Mouse (Mus musculus) adrenal gland, postnatal 14 days (tissue): ENCODE results near the gene Mycbp. TPM values are rescaled to one million over a fixed set of nuclear protein-coding genes. Genes with fewer than 3 reads are reported as not detected.
A peak's percentile ranks its signal among the peaks of the same experiment; 100 is the strongest.

Experiments used
- DNase-seq: peaks from one replicate; pipeline ENCODE4 v3.0.0; 2021; ENCODE audit warnings: mixed read lengths
- long read RNA-seq, 2 experiments: library from polyadenylated mRNA; stranded (forward); transcript quantifications; one replicate each; pipeline ENCODE4 v2.0.0; 2021
- total RNA-seq: library from RNA; stranded (reverse); gene quantifications from 2 replicates; pipeline ENCODE4 v1.2.3, GENCODE M21; 2021

The Mycbp gene
- total RNA-seq: 44.8 and 45.6 TPM in 2 replicates
- long read RNA-seq, experiment 1, transcript Mycbp-201 (5 exons, 1,685 nt): major isoform, 60 of 70 reads
- long read RNA-seq, experiment 1, partial matches to known transcripts: 1 of 70 reads
- long read RNA-seq, experiment 1, other reads (novel, unspliced or antisense): 4 of 70 reads
- long read RNA-seq, experiment 2, transcript Mycbp-201 (5 exons, 1,685 nt): major isoform, 55 of 59 reads
- long read RNA-seq, experiment 2, partial matches to known transcripts: 1 of 59 reads
- long read RNA-seq, experiment 2, other reads (novel, unspliced or antisense): 1 of 59 reads

DNA sequence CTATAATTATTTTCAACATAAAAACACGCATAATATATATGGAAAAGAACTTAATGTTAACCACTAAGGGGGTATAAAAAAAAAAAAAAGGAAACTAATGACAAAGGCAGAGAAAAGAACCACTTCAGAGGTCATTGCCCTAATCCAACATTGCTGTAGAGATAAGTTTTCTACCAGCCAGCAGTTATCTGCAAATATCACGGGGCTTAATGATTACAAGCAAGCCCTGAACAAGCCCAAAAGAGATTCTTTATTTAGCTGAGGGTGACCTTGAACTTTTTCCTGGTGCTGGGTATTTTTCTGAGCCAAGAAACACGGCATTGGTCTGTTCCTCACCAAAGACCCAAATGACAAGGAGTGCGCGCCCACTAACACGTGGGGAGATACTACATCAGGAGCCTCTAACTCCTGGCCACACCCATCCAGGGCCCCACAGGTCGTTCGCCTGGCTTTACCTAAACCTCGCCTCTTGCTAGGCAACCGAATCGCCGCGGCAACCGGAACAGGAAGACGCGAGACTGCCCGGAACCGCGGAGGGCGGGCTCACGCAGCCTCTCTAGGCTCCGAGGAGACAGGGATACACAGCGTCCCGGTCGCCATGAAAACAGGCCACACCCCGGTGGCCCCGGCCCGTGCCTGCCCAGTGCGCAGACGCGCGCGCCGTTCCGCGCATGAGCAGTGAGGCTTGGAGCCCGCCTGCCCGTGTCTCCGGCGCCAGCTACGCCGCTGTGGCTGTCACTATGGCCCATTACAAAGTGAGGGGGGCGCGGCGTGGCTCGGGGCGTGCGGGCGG is at the start of gene Mycbp:
Mycbp (plus strand) TSS at position 500 of the 793 bp plus-strand sequence.
- peak; percentile 100 for DNase-seq

DNA sequence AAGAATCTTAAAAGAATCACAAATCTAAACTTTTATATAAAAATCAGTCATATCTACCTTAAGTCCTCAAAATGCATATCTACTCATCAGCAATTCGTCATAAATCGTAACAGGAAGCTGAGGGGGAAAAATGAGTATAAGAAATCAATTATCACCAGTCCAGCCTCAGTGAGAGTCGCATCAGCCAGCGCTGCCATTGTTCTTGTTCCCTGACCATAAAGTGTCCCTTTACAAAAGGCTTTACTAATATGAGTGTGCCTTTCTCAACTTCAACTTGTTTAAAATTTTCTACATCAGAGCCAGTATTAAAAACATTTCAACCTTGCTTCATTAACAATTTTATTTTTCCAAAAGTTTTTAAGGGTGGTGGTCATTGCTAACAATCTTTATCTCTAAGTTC is 47.7 kb upstream of the Mycbp start:
- DNase-seq: no peak

DNA sequence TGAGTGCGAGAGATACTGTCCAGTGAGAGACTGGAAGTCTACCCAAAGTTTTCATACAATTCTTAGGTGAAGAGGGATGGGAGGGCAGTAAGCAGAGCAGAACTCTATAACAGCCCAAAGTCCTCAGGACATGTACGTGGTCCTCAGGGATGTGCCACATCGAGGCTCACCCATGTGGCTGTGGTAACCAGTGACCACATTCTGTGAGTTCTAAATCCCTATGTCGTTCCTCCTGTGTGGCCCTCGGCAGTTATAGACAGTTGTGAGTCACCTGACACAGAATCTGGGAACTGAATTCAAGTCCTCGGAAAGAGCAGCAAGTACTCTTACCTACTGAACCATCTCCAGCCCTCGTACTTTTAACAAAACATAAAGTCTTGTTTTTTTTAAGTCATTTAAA is 46.5 kb upstream of the Mycbp start:
- DNase-seq: no peak

DNA sequence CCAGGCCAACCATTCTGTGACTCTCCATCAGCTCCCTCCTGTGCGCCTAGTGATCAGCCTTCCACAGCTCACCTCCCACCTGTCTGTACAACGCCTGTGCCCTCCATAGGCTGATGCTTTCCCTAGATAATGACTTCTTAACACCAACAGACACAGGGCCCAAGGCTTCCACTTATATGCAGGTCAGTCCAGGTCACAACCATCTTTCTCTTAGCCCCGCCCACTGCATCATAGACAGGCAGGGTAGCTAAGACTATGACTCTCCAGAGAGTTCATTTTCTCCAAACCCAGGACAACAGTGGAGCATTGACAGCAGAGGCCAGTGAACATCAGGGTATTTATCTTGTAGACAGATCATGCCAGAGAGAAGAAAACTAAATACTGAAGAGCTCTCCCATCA is 45.3 kb upstream of the Mycbp start, which contains the start of gene 4933427I04Rik:
4933427I04Rik (plus strand) TSS at position 301 of the 400 bp plus-strand sequence.
- no peak for DNase-seq

DNA sequence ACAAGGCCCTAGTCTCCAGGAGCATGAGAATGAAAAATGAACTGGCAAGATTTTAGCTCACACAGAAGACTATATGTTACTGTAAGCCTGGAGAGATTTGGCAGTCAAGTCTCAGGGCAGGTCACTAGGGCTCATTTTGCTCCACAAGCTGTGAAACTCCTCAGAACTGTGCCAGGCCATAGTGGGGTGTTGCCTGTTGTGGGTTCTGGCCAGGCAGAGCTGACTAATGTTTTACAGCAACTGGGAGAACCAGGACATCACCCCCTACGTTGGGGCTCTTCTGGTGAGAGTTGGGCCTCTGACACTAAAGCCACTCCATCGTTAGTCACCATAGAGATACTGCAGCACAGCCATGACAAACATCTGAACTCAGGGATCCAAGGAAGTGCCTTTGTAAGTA is 44.8 kb upstream of the Mycbp start:
- DNase-seq: no peak

DNA sequence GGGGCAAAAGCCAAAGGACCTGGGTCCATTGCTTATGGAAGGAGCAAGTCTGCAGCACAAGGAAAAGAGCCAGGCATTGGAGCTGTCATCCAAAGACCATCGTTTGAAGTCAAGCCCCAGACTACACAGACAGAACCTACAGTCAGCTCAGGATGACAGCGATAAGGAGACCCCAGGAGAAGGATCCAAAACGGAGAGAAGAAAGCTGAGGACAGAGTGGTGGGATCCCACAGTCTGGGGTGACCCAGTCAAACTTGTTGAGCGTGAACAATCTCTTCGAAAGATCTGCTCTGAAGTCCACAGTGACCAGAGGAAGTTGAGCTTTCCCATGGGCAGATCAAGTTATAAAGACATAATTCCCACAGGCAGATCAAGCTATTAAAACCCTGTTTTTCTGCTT is 44.0 kb upstream of the Mycbp start:
- no peak for DNase-seq

DNA sequence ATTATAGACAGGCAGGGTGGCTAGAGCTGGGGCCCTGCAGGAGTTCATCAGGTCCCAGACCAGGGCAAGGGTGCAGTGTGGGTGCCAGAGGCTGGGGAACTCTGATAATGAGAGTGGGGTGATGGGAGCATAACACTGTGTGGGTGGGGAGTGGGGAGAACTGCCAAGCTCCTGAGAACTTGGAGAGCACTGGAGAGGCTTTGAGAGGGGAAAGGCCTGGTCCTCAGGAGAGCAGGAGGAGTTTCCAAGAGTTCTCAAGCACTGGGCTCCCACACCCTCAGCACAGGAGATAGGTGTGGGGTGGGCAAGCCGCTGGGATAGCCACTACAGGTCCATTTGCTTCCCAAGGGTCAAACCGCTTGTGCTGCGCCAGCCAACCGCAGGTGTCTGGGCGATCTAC is 10.9 kb upstream of the Mycbp start:
- DNase-seq: no peak

DNA sequence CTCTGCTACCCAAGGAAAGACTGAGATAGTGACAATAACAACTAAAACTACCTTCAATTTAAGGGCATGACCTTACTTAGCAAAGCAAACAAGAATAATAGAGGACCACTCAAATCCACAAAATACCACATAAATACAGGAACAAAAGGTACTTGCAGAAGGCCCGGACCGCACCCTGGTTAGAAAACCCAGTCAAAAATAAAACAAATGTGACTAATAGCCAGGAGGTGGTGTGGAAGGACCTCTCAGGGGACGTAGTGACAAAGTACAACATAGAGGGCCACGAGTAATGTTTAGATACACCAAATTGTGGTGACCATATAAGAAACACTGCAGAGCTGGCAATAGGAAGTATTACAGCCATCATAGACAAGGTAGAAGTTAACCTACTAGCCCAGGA is 10.3 kb upstream of the Mycbp start:
- DNase-seq: no peak

DNA sequence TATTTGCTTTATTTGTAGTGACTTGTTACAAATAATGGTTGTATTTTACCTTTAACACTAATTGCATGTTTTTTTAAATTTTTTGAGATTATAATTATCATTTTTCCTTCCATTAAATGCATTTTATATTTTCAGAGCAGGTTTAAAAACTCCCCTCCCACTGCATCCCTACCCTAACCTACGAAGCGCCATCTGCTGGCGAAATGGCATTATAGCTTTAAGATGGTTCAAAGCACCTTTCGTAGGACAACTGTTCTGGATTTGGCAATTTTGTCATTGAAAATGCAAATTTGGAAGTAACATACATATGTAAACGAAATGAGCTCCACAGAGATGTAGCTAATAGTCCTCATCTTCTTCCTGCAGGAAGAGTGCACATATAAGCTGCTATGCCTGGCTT is 5.9 kb upstream of the Mycbp start:
- peak; percentile 76 for DNase-seq

DNA sequence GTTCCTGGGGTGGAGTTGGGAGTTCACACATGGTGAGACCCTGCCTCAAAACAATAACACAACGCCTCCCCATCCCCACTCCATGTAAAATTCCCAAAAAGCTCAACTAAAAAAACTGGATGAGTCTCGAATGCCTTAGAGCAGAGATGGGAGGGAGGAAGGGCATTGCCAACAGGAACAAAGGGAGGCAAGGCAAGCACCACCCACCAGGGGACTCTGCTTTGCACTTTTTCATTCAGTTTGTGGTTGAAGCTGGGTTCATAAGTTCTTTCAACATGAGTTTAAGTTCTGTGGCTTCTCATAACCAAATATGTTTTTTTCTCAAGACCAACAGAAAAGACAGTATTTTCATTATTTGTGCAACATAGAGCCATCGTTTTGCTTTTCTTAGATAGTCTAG is 1.2 kb upstream of the Mycbp start:
- DNase-seq: no peak

DNA sequence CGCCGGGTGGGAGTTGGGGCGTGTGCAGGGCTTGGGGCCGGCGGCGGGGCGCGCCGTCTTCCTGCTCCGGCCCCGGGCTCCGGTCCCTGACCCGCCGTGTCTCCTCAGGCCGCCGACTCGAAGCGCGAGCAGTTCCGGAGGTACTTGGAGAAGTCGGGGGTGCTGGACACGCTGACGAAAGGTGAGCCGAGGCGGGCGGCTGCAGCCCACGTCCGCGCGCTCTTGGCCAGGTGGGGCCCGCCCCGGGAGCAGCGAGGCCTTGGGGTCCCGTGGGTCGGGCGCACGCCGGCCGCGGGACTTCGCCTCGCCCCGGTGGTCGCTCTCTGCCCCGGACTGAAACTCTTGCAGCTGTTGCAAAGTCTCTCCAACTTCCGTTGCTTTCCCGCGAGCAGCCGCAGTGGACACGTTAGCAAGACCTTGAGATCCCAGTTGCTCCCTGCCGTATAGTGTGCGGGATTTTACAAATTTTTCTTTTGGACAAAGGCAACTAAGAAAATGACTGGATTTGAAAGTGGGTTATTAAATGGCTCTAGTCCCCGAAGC is 565 bp downstream of the Mycbp start:
- peak; percentile 53 for DNase-seq

DNA sequence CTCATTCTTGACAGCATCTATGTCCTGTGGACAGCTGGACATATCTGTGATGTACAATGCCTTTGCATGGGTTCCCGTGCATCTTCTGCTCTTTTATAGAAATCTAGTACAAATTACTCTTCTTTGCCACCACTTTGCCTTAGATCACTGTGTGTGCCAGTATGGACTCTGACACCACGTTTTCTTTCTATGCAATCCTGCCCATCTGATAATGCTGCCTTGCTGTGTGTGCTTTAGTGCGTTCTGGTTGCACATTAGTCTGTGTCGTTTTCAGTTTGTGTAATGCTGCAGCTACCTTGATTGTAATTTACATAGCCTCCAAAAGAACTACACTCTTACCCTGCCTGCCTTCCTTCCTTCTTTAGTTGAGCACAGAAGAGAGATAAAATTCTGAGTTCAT is 6.9 kb downstream of the Mycbp start:
- DNase-seq: no peak

DNA sequence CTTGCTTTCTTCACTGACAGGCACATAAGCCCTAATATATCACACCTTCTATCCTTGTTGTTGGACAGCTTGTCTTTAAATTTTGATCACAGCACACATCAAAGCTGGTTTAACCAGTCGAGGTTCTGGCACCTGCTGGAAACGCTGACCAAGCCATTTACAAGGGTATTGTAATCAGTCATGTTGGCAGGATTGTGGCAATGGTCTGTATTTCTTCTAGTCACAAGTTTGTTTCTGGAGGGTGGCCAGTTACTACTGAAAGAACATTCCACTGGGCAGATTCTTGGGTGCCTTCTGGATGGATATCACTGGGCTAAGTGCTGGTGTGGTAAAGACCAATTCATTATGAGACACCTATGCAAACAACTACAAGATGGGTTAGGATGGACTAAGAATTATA is 7.8 kb downstream of the Mycbp start:
- peak; percentile 66 for DNase-seq

DNA sequence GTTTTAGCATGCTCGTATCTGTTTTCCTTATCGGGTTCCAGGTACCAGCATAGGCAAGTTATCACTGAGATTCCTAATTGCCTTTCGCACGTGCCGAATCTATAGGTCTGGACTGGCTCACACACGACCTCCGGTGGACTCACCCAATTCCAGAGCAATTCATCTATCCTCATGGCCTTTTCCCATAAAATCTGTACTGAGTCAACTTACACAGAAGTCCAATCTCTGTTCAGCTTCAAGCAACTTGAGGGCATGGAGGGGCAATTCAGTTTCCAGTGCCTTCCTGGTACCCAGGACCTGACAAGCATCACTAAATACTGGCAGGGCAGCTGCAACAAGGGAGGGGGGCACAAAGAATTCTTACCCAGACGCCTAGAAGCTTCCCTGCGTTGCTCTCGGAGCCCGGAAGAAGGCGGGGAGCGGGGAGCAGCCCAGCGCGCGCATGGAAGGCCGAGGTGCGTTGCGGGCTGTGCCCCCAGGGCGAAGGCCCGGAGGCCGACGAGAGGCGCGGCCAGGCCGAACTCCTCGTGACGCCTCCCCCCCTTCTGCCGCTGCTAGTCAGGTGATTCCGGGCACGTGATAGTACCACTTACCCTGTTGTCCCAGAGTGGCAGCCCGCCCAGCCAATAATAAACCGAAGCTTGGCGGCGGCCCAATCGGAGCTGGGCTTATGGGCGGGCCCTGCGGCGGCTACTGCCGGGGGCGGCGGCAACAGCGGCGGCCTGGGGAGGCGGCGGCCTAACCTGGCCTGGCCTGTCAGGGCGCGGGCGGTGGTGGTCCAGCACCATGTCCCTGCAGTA is 12.3 kb downstream of the Mycbp start, which contains the start of gene Rragc:
Rragc (plus strand) TSS at position 699 of the 800 bp plus-strand sequence.
- DNase-seq: peak; percentile 100

DNA sequence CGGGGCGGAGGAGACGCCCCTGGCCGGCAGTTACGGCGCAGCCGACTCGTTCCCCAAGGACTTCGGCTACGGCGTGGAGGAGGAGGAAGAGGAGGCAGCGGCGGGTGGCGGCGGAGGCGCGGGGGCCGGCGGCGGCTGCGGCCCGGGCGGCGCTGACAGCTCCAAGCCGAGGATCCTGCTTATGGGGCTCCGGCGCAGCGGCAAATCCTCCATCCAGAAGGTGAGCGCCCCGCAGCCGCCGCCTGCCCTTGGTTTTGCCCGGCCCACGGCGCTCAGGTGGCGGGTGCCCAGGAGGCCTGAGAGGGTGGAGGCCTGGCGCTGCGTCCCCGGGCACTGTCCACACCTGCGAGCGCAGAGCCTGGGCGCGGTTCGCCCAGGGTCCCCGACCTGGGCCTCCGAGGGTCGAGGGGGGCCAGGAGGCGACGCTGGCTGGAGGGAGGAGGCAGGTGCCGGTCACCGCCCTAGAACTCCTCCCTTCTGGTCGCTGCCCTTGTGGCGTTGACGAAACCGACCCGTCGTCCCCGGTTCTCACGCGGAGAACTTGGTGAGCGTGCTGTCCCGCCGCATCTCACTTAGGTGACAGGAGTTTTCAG is 13.0 kb downstream of the Mycbp start, which contains the start of gene 4930535I16Rik:
4930535I16Rik (minus strand) TSS at position 475 of the 593 bp plus-strand sequence.
- peak; percentile 77 for DNase-seq

DNA sequence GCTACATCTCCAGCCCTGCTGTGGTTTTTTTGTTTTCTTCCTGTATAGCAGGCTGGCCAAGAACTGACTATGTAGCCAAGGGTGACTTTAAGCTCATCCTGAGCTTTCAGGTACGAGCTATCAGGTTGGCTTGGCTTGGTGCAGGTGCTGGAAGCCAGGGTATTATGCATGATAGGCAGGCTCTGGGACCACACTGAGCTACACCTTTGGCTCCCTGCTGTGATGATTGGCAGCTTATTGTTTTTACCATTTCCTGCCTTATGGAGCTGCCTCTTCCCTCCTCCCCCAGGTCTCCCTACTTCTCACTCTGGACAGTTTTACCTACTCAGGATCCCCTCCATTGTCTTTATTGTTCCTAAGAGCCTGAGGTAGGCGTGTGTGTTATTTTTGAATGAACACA is 14.2 kb downstream of the Mycbp start:
- DNase-seq: no peak

DNA sequence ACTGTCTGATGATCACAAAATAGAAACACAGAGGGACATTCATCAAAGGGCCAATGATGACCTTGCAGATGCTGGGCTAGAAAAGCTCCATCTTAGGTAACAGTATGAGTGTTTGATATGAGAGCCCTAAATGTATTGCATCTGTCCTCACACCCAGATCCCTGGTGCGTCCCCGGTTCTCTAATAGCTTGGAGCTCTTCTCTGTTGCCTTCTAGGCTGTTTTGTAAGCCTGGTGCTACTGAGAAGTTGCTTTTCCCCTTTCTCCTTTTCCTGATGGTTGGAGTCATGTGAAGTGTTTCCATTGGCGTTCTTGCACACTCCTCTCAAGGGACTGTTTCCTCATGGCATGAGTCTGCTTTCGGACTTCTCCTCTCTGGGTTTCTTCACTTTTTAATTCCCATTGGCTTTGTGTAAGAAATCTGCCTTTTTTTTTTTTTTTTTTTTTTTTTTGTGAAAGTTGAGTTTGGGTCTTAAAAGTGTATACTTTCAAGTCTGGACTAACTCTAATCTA is 16.5 kb downstream of the Mycbp start:
- no peak for DNase-seq

DNA sequence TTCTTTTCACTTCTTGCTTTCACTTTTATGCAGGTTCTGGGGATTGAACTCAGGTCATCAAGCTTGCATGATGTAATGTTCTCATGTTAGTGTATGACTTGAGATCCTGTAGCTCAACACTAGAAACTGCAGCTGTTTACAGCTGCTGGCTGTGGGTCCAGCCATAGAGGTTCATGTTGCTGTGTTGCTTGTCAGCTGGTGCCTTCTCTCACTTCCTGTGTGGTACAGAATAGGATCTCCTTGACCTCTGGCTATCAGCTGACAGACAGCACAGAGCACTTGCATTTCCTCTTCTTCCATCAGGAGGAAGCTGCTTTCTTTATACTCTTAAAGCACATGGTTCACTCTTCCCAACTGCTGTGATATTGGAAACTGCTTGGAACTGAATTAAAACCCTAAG is 23.3 kb downstream of the Mycbp start:
- no peak for DNase-seq

DNA sequence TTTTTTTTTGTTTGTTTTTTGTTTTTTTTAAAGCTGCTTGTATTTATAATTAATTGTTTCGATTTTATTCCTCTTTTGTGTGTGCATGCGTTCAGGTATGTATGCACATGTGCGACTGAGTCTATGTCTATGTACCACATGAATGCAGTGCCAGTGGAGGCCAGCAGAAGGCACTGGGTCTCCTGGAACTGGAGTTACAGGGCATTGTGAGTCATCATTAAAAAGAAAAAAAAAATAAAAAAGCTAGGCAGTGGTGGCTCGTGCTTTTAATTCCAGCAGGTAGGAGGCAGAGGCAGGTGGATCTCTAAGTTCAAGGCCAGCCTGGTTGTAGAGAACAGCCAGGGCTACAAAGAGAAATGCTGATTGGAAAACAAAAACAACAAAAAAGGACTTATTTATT is 25.4 kb downstream of the Mycbp start:
- DNase-seq: no peak

DNA sequence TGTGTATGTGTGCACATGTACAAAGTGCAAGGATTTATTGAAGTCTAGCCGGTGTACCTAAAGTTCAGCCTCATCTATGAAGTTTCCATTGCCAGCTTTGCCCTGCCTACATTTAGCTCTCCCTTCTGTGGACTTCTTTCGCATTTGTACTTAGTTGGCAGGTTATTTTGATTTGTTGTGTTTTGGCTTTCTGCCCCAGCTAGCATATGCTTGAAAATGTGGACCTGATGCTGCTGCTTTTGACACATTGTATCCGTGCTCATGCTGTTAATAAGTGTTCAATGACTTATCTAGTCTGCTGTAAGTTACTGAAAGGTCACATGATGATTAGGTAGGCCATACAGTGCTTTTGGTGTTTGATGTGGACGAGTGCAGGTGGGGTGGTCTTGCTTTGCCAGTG is 29.7 kb downstream of the Mycbp start:
- DNase-seq: no peak

DNA sequence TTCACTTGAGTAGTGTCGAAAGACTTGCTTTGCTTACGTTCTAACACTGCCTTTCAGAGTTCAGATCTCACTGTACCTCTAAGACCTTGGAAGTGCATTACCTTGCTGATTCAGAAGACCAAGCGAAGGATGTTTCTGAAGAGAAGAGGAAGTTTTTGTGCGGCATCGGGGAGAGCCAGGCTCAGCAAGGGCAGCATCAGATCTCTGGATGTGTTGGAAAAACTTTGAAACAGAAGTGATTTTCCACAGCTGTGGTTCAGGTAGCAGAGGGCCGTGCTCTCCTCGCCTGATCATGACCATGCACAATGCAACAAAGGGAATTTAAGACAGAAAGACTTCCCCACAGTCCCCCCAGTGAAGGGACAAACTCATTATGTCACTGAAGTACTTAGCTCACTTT is 31.4 kb downstream of the Mycbp start:
- no peak for DNase-seq

DNA sequence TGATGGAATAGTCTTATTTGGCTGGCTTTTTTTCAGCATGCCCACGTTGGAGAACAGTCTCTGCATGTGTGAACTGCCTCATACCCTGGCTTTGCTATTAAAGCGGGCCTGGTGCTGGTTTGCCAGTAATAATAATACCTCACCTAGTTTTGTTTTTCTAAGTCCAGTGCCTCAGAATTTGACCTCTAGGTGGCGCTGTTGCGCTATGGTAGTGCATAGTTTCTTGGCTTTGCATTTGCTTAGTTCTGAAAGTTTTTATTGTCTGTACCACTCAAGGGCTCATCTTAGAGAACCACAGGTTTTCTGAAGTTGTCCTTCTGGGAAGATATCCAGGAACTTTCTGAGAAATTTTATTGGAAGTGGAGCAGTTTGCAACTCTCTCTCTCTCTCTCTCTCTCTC is 35.2 kb downstream of the Mycbp start:
- peak; percentile 83 for DNase-seq
